Mouse (Mus musculus) embryonic facial prominence, embryonic 14.5 days (tissue): ENCODE results near the gene Ufsp2. TPM values are rescaled to one million over a fixed set of nuclear protein-coding genes. Genes with fewer than 3 reads are reported as not detected.

Experiments
- ATAC-seq: fragments of 200-750 bp; cut with Nextera tagmentation; 2 replicates; pipeline ENCODE4 v1.8.0; 2017; ENCODE audit warnings: low read depth, moderate number of reproducible peaks, moderate TSS enrichment
- DNase-seq: peaks from one replicate; pipeline ENCODE4 v3.0.0-alpha.2; 2015; ENCODE audit warnings: low spot score
- H3K27ac ChIP-seq: fragments of 300-500 bp; sonication (generic); replicated peaks from 2 replicates; pipeline ENCODE4 v1.5.1; 2014; ENCODE audit warnings: low read depth, mild to moderate bottlenecking, low read length, moderate library complexity
- H3K27me3 ChIP-seq: fragments of 300-500 bp; sonication (generic); replicated peaks from 2 replicates; pipeline ENCODE4 v1.6.1; 2014; ENCODE audit warnings: low read length; ENCODE audit not compliant: control insufficient read depth, insufficient read depth
- H3K36me3 ChIP-seq: fragments of 300-500 bp; sonication (generic); 2 replicates; pipeline ENCODE4 v1.6.1; 2014; ENCODE audit warnings: low read length, mixed read lengths; ENCODE audit not compliant: control insufficient read depth, insufficient read depth
- H3K4me1 ChIP-seq: fragments of 300-500 bp; sonication (generic); 2 replicates; pipeline ENCODE4 v1.6.1; 2014; ENCODE audit warnings: antibody characterized with exemption, low read length; ENCODE audit not compliant: control insufficient read depth, insufficient read depth
- H3K4me2 ChIP-seq: fragments of 300-500 bp; sonication (generic); 2 replicates; pipeline ENCODE4 v1.6.1; 2014; ENCODE audit warnings: low read depth, mild to moderate bottlenecking, low read length, moderate library complexity, mixed read lengths
- H3K4me3 ChIP-seq: fragments of 300-500 bp; sonication (generic); 2 replicates; pipeline ENCODE4 v1.5.1; 2014; ENCODE audit warnings: low read depth, mild to moderate bottlenecking, low read length
- H3K9ac ChIP-seq: fragments of 300-500 bp; sonication (generic); 2 replicates; pipeline ENCODE4 v1.6.1; 2014; ENCODE audit warnings: low read depth, mild to moderate bottlenecking, low read length, moderate library complexity, mixed read lengths
- H3K9me3 ChIP-seq: fragments of 300-500 bp; sonication (generic); 2 replicates; pipeline ENCODE4 v1.6.1; 2016; ENCODE audit warnings: low read length; ENCODE audit not compliant: control insufficient read depth
- WGBS: fragments of 180-500 bp; shearing (Covaris S2); extraction: QIAGEN DNeasy Blood & Tissue Kit; methylation state at CpG from one replicate; pipeline ENCODE4 v1.1.7; 2014; 5-methylcytosine and 5-hydroxymethylcytosine counted together
- polyA plus RNA-seq: library from polyadenylated mRNA; unstranded; fragments of >200 nt; fragmentation: Nextera tagmentation; extraction: Ambion mirVana; gene quantifications from 2 replicates; pipeline ENCODE4 v1.2.1, GENCODE M21; 2014

Ufsp2 gene
- polyA plus RNA-seq = 80.6 and 84.1 TPM in 2 replicates

- H3K27me3 ChIP-seq = no peaks in the 10 kb centered on the region
- peaks cover 7% of the 10 kb centered on the region for H3K36me3 ChIP-seq
- H3K4me2 ChIP-seq = peak within 1 kb of the TSS; percentile 68
- peak within 1 kb of the TSS; percentile 81 for H3K9ac ChIP-seq
- peak within 1 kb of the TSS; percentile 67 for H3K4me3 ChIP-seq
- peak; percentile 99 for DNase-seq
- H3K9me3 ChIP-seq = peaks cover 6% of the 10 kb centered on the region
- H3K27ac ChIP-seq = peak within 1 kb of the TSS; percentile 90
- peak; percentile 99 for ATAC-seq
- peaks cover 13% of the 10 kb centered on the region for H3K4me1 ChIP-seq
- WGBS = under 1% methylated on average over 57 of the region's 57 CpGs
These were observed at the start of gene Ufsp2, which contains the start of gene 1700029J07Rik for GRCm38 (mm10) chr8:45975126-45975836. TSS of gene Ufsp2 (plus strand) at chr8:45975528. TSS of gene 1700029J07Rik (minus strand) at chr8:45975252.

GRCm38 (mm10) chr8:45934582-45935014, 40.7 kb upstream of the Ufsp2 start, which contains the start of gene Ccdc110:
TSS of gene Ccdc110 (plus strand) at chr8:45934619.
- DNase-seq = peak; percentile 93
- peak; percentile 95 for ATAC-seq
- 4% methylated on average over 17 of the region's 23 CpGs for WGBS
- H3K4me2 ChIP-seq = peak within 1 kb of the TSS; percentile 55
- no peaks in the 10 kb centered on the region for H3K4me1 ChIP-seq
- H3K9me3 ChIP-seq = no peaks in the 10 kb centered on the region
- no peak within 1 kb of the TSS for H3K9ac ChIP-seq
- no peak within 1 kb of the TSS for H3K27ac ChIP-seq
- no peaks in the 10 kb centered on the region for H3K27me3 ChIP-seq
- H3K4me3 ChIP-seq = peak within 1 kb of the TSS; percentile 34
- H3K36me3 ChIP-seq = no peaks in the 10 kb centered on the region

- H3K27ac ChIP-seq = no peak overlapping the region
- 89% methylated on average over 9 of the region's 9 CpGs for WGBS
- DNase-seq (no peak), ATAC-seq (no peak)
- H3K36me3 ChIP-seq = no peaks in the 10 kb centered on the region
- H3K4me1 ChIP-seq = no peaks in the 10 kb centered on the region
- H3K4me3 ChIP-seq = no peak overlapping the region
- no peaks in the 10 kb centered on the region for H3K9me3 ChIP-seq
- H3K4me2 ChIP-seq = no peak overlapping the region
- no peaks in the 10 kb centered on the region for H3K27me3 ChIP-seq
- no peak overlapping the region for H3K9ac ChIP-seq
These were observed 38.3 kb upstream of the Ufsp2 start for GRCm38 (mm10) chr8:45936986-45937385.

- no peak overlapping the region for H3K4me3 ChIP-seq
- H3K27me3 ChIP-seq = no peaks in the 10 kb centered on the region
- H3K4me1 ChIP-seq = no peaks in the 10 kb centered on the region
- no peak for ATAC-seq
- H3K4me2 ChIP-seq = no peak overlapping the region
- H3K9me3 ChIP-seq = no peaks in the 10 kb centered on the region
- no peaks in the 10 kb centered on the region for H3K36me3 ChIP-seq
- WGBS = 90% methylated on average over 4 of the region's 4 CpGs
- H3K9ac ChIP-seq = no peak overlapping the region
- H3K27ac ChIP-seq = no peak overlapping the region
- DNase-seq = no peak
These were observed 29.0 kb upstream of the Ufsp2 start for GRCm38 (mm10) chr8:45946283-45946682.

DNA sequence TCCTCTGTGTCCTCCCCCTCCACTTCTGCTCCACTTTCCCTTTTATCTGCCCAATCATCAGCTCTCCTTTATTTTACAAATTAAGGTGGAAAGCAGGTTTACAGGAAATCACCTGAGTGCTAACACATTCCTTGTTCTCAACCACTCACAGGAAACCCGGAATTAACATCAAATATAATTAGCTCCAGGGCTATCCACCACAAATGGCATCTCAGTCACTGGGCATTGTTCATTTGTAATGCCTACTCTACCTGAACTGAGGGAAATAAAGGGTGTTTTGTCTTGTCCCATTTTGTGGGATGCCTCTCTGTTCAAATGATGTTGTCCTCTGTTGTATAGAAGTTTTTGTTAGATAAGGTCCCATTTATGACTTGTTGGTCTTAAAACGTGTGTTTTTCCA, 24.7 kb upstream of the Ufsp2 start:
- no peaks in the 10 kb centered on the region for H3K36me3 ChIP-seq
- no peaks in the 10 kb centered on the region for H3K27me3 ChIP-seq
- H3K9me3 ChIP-seq = no peaks in the 10 kb centered on the region
- no peak overlapping the region for H3K4me3 ChIP-seq
- ATAC-seq = no peak
- no peak overlapping the region for H3K4me2 ChIP-seq
- H3K27ac ChIP-seq = no peak overlapping the region
- H3K9ac ChIP-seq = no peak overlapping the region
- H3K4me1 ChIP-seq = no peaks in the 10 kb centered on the region
- 58% methylated on average over 2 of the region's 2 CpGs for WGBS
- no peak for DNase-seq

DNA sequence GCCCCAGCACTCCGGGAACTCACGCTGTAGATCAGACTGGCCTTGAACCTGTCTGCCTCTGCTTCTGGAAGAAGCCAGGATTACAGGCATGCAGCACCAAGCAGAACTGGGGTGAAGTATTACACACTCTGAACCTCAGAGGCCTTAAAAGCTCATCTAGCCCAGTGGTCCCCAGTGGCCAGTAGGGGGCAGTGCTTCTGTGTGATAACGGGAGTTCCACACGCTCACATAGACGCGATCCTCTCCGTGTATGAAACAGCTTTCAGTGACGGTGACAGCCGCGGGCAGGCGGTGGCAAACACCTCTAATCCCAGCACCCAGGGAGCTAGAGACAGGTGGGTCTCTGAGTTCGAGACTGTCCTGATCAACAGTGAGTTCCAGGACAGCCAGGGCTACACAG, 4.4 kb upstream of the Ufsp2 start:
- Histone ChIP-seq H3K4me3 (no peak overlapping the region), H3K9me3 (peaks cover 6% of the 10 kb centered on the region), H3K27ac (no peak overlapping the region), H3K9ac (no peak overlapping the region), H3K4me2 (no peak overlapping the region), H3K27me3 (no peaks in the 10 kb centered on the region), H3K4me1 (peaks cover 7% of the 10 kb centered on the region; the same call in 1 of the 2 replicates), H3K36me3 (no peaks in the 10 kb centered on the region)
- no peak for ATAC-seq
- no peak for DNase-seq
- 95% methylated on average over 12 of the region's 12 CpGs for WGBS

DNA sequence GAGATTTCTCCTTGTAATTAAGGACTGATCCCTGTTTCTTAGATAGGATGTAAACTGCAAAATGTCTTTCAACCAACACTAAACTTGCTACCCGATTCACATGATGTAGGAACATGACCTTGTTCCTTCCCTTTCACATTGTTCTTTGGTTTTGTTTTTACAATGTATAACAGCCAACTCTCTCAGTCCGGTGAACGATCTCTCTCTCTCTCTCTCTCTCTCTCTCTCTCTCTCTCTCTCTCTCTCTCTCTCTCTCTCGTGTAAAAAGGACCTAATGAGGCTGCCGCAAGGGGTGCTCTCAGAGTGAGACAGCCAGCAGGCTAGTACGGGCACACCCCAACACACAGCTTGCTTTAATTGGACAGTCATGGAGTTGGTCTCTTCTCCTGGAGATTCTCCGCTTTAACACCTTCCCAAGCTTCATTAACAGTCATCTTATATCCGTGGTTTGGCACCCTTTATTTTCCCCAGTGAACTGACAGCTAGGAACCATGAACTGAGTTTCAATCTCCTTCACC, 1.3 kb upstream of the Ufsp2 start:
- Histone ChIP-seq H3K9me3 (peaks cover 6% of the 10 kb centered on the region), H3K36me3 (peaks cover 5% of the 10 kb centered on the region; the same call in 1 of the 2 replicates), H3K27me3 (no peaks in the 10 kb centered on the region), H3K4me1 (peaks cover 13% of the 10 kb centered on the region), H3K9ac (peak overlapping the region; percentile 81), H3K4me2 (peak overlapping the region; percentile 68), H3K4me3 (0 out of 2 replicates have a peak overlapping the region, but pooled peaks have one; percentile 67), H3K27ac (peak overlapping the region; percentile 90; the same call in 1 of the 2 replicates)
- ATAC-seq (no peak), DNase-seq (no peak)
- WGBS = 65% methylated on average over 8 of the region's 8 CpGs

DNA sequence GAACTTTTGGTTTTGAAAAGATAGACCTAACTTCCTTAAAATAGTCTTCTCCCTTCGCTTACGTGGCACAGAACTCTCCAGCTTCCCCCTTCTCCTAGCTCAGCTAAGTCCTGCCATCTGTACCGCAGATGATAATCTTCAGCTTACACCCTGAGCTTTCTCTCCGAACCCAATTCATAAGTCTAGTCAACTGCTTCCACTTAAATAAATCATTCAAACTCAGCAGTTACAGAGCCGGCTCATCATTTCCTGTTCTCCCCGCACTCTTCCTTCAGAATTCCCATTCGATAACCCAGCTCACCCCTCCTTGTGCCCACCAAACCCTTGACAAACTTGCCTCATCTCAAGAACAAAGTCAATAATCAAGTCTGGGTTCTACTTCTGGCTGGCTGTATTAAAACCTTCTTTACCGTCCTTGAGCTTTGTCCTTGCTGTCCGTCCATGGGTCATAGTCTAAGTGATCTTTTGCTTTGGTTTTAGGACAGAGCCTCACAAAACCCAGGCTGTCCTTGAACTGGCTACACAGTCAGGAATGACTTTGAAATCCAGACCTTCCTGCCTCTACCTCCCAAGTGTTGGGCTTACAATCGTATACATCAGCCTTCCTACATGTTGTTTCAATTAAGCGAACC, 625 bp downstream of the Ufsp2 start:
- DNase-seq (peak; percentile 46), ATAC-seq (no peak)
- 52% methylated on average over 11 of the region's 11 CpGs for WGBS
- Histone ChIP-seq H3K4me2 (peak overlapping the region; percentile 68), H3K9ac (peak overlapping the region; percentile 81), H3K36me3 (peaks cover 12% of the 10 kb centered on the region), H3K27me3 (no peaks in the 10 kb centered on the region), H3K4me3 (peak overlapping the region; percentile 67), H3K4me1 (peaks cover 13% of the 10 kb centered on the region), H3K9me3 (peaks cover 2% of the 10 kb centered on the region), H3K27ac (peak overlapping the region; percentile 90)
